Mouse (Mus musculus): ENCODE measurements around the gene Nsd1.

Nsd1 gene

GRCm38 (mm10) chr13:55329109-55329682, 119.6 kb downstream of the Nsd1 start:
- DNase-seq (ENCODE audit: low read depth, low spot score) = no peak

- peak; percentile 82 for DNase-seq (ENCODE audit: low read depth, low spot score)
These were observed 120.3 kb downstream of the Nsd1 start, which contains the start of gene Mxd3 for GRCm38 (mm10) chr13:55329683-55330566. Mxd3 (minus strand) TSS chr13:55329823.

GRCm38 (mm10) chr13:55330567-55331400, 121.2 kb downstream of the Nsd1 start:
- DNase-seq (ENCODE audit: low read depth, low spot score) = no peak

- no peak for DNase-seq (ENCODE audit: low read depth, low spot score)
These were observed 122.7 kb downstream of the Nsd1 start for GRCm38 (mm10) chr13:55332331-55332730.

GRCm38 (mm10) chr13:55335701-55336100, 126.1 kb downstream of the Nsd1 start:
- no peak for DNase-seq (ENCODE audit: low read depth, low spot score)

GRCm38 (mm10) chr13:55337341-55337975, 127.9 kb downstream of the Nsd1 start:
- DNase-seq (ENCODE audit: low read depth, low spot score) = no peak

GRCm38 (mm10) chr13:55338131-55339054, 128.8 kb downstream of the Nsd1 start:
- no peak for DNase-seq (ENCODE audit: low read depth, low spot score)

GRCm38 (mm10) chr13:55339259-55339658, 129.7 kb downstream of the Nsd1 start:
- DNase-seq (ENCODE audit: low read depth, low spot score) = no peak

- no peak for DNase-seq (ENCODE audit: low read depth, low spot score)
These were observed 132.9 kb downstream of the Nsd1 start for GRCm38 (mm10) chr13:55342469-55342868.

GRCm38 (mm10) chr13:55344286-55344685, 134.7 kb downstream of the Nsd1 start:
- DNase-seq (ENCODE audit: low read depth, low spot score) = no peak

GRCm38 (mm10) chr13:55346745-55347144, 137.2 kb downstream of the Nsd1 start:
- no peak for DNase-seq (ENCODE audit: low read depth, low spot score)

- DNase-seq (ENCODE audit: low read depth, low spot score) = no peak
These were observed 151.6 kb downstream of the Nsd1 start for GRCm38 (mm10) chr13:55361145-55361544.

GRCm38 (mm10) chr13:55361974-55362452, 152.4 kb downstream of the Nsd1 start:
- peak; percentile 8 for DNase-seq (ENCODE audit: low read depth, low spot score)

- DNase-seq (ENCODE audit: low read depth, low spot score) = peak; percentile 96
These were observed 153.0 kb downstream of the Nsd1 start, which contains the start of gene Lman2 for GRCm38 (mm10) chr13:55362453-55363060. Lman2 (minus strand) TSS chr13:55362783.

All from embryo, embryonic 11.5 days (tissue).